Mouse (Mus musculus) small intestine, adult 2 months (tissue): ENCODE data around the gene Chst11.

Experiments
- CTCF ChIP-seq: fragments of 200-500 bp; IDR thresholded peaks from 2 replicates; pipeline ENCODE4 v1.5.1; 2012; ENCODE audit warnings: low read depth, mild to moderate bottlenecking, control low read depth, inconsistent platforms, low read length, moderate library complexity, mixed read lengths; ENCODE audit not compliant: insufficient replicate concordance, insufficient read length; ENCODE audit errors: extremely low read depth
- POLR2A ChIP-seq: fragments of 200-500 bp; IDR thresholded peaks from 2 replicates; pipeline ENCODE4 v1.6.1; 2012; ENCODE audit warnings: low read depth, mild to moderate bottlenecking, control low read depth, inconsistent platforms, low read length, moderate library complexity

DNA sequence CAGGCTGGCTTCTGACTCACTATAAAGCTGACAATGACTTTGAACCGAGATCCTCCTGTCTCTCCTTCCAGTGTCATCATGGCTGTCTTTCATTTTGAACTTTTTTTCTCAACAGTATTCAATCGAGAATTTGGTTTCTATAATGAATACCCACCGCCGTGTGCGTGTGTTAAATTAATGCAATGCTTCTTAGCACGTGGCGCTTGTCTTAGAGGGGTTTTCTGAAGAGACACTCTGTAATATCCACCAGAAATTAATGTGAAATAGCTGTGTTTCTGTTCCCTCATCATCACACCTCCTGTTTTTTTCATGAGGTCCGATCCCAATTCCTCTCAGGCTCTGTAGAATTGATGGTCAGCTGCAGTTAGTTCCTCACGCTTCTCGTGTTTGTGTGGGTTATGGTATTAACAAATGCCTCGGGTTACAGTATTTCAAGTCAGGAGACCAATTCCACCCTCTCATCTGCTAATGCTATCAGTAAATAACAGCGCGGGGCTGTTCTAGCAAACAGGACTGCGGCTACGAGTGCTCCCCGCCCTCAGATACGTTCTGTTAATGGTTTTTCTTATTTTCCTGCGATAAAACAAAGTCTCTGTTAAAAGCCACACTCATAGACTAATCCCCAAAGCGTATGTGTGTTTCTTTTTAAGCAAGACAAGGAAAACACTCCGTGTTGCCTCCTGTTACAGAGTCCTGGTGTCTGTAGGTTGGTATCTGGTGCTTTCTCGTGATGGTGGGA lies 32.6 kb downstream of the Chst11 start:
- no peak for TF ChIP-seq POLR2A
- TF ChIP-seq CTCF = no peak
